Mouse (Mus musculus) ES-Bruce4 (cell line): ENCODE results near the gene Ubb. TPM values are rescaled to one million over a fixed set of nuclear protein-coding genes. Genes with fewer than 3 reads are reported as not detected.
A peak's percentile ranks its signal among the peaks of the same experiment; 100 is the strongest.

Experiments used
- H3K27ac ChIP-seq: 2 replicates; pipeline ENCODE4 v1.5.1; 2012; ENCODE audit warnings: low read length, inconsistent platforms; ENCODE audit not compliant: insufficient read depth
- H3K27me3 ChIP-seq: 2 replicates; pipeline ENCODE4 v1.6.1; 2012; ENCODE audit warnings: mild to moderate bottlenecking, low read length, inconsistent platforms; ENCODE audit not compliant: control insufficient read depth, poor library complexity, insufficient read depth, severe bottlenecking
- H3K36me3 ChIP-seq: 2 replicates; pipeline ENCODE4 v1.6.1; 2012; ENCODE audit warnings: inconsistent platforms, mild to moderate bottlenecking, low read length, moderate library complexity; ENCODE audit not compliant: control insufficient read depth, poor library complexity, insufficient read depth, severe bottlenecking
- H3K4me1 ChIP-seq: one replicate; pipeline ENCODE4 v1.8.1; 2011; ENCODE audit warnings: low read length; ENCODE audit not compliant: control insufficient read depth, insufficient read depth
- H3K4me3 ChIP-seq: 2 replicates; pipeline ENCODE4 v1.5.1; 2011; ENCODE audit warnings: low read depth, mild to moderate bottlenecking, low read length
- H3K9ac ChIP-seq: 2 replicates; pipeline ENCODE4 v1.6.1; 2012; ENCODE audit warnings: low read depth, mild to moderate bottlenecking, inconsistent platforms; ENCODE audit not compliant: poor library complexity, severe bottlenecking
- H3K9me3 ChIP-seq: replicated peaks from 2 replicates; pipeline ENCODE4 v1.6.1; 2012; ENCODE audit warnings: mild to moderate bottlenecking, low read length, inconsistent platforms; ENCODE audit not compliant: control insufficient read depth, poor library complexity, insufficient read depth, severe bottlenecking
- CTCF ChIP-seq: IDR thresholded peaks from one replicate; pipeline ENCODE4 v1.8.1; 2011; ENCODE audit warnings: low read depth, low read length
- EP300 ChIP-seq: IDR thresholded peaks from 2 replicates; pipeline ENCODE4 v1.6.1; 2011; ENCODE audit warnings: low read depth, low read length; ENCODE audit not compliant: insufficient read depth
- POLR2A ChIP-seq: IDR thresholded peaks from one replicate; pipeline ENCODE4 v1.8.1; 2011; ENCODE audit warnings: low read length; ENCODE audit not compliant: insufficient read depth
- polyA plus RNA-seq: library from polyadenylated mRNA; stranded (reverse); fragments of >200 nt; gene quantifications from 2 replicates; pipeline ENCODE4 v1.2.4, GENCODE M21; 2011; ENCODE audit warnings: low read depth; ENCODE audit not compliant: missing spikeins, insufficient read depth, insufficient read length

The Ubb gene
- polyA plus RNA-seq, 1 experiment = 640 TPM

- Histone ChIP-seq H3K27me3 (no peaks in the 10 kb centered on the region), H3K9me3 (peaks cover 24% of the 10 kb centered on the region), H3K36me3 (peaks cover 6% of the 10 kb centered on the region; the same call in 1 of the 2 replicates), H3K4me3 (peak overlapping the region; percentile 66), H3K4me1 (peaks cover 5% of the 10 kb centered on the region), H3K27ac (peak overlapping the region; percentile 100), H3K9ac (peak overlapping the region; percentile 61)
- peak; percentile 98 for TF ChIP-seq EP300
- no peak for TF ChIP-seq POLR2A
Observed at GRCm38 (mm10) chr11:62511444-62512202, 39.3 kb upstream of the Ubb start.

- Histone ChIP-seq H3K36me3 (no peaks in the 10 kb centered on the region), H3K4me1 (peaks cover 5% of the 10 kb centered on the region), H3K4me3 (peak overlapping the region; percentile 66), H3K9ac (peak overlapping the region; percentile 61), H3K9me3 (peaks cover 14% of the 10 kb centered on the region), H3K27me3 (no peaks in the 10 kb centered on the region), H3K27ac (peak overlapping the region; percentile 100)
- no peak for TF ChIP-seq POLR2A
- no peak for TF ChIP-seq EP300
- no peak for TF ChIP-seq CTCF
Observed at GRCm38 (mm10) chr11:62512529-62513080, 38.4 kb upstream of the Ubb start.

GRCm38 (mm10) chr11:62513311-62513710, 37.7 kb upstream of the Ubb start:
- H3K4me3 ChIP-seq = peak overlapping the region; percentile 34
- peak overlapping the region; percentile 100 for H3K27ac ChIP-seq
- peaks cover 10% of the 10 kb centered on the region for H3K9me3 ChIP-seq
- H3K9ac ChIP-seq = peak overlapping the region; percentile 61
- TF ChIP-seq POLR2A (no peak), CTCF (no peak), EP300 (no peak)
- peaks cover 5% of the 10 kb centered on the region for H3K4me1 ChIP-seq
- no peaks in the 10 kb centered on the region for H3K27me3 ChIP-seq
- no peaks in the 10 kb centered on the region for H3K36me3 ChIP-seq

- Histone ChIP-seq H3K4me1 (peaks cover 2% of the 10 kb centered on the region), H3K27me3 (no peaks in the 10 kb centered on the region), H3K36me3 (peaks cover under 1% of the 10 kb centered on the region; the same call in 1 of the 2 replicates), H3K27ac (peak overlapping the region; percentile 33), H3K9ac (no peak overlapping the region), H3K9me3 (no peaks in the 10 kb centered on the region), H3K4me3 (no peak overlapping the region)
- TF ChIP-seq CTCF = no peak
- TF ChIP-seq POLR2A = no peak
- no peak for TF ChIP-seq EP300
Observed at GRCm38 (mm10) chr11:62518991-62519390, 32.0 kb upstream of the Ubb start.

- H3K4me3 ChIP-seq = no peak overlapping the region
- H3K4me1 ChIP-seq = peaks cover 2% of the 10 kb centered on the region
- no peaks in the 10 kb centered on the region for H3K9me3 ChIP-seq
- H3K27me3 ChIP-seq = no peaks in the 10 kb centered on the region
- no peak overlapping the region for H3K9ac ChIP-seq
- no peak overlapping the region for H3K27ac ChIP-seq
- TF ChIP-seq POLR2A (no peak), EP300 (no peak), CTCF (no peak)
- H3K36me3 ChIP-seq = peaks cover 4% of the 10 kb centered on the region; the same call in 1 of the 2 replicates
Observed at GRCm38 (mm10) chr11:62522283-62522682, 28.7 kb upstream of the Ubb start.

GRCm38 (mm10) chr11:62537089-62537488, 13.9 kb upstream of the Ubb start:
- 0 out of 2 replicates have a peak overlapping the region, but pooled peaks have one; percentile 27 for H3K9ac ChIP-seq
- peaks cover 28% of the 10 kb centered on the region for H3K36me3 ChIP-seq
- H3K27ac ChIP-seq = no peak overlapping the region
- TF ChIP-seq CTCF (no peak), EP300 (no peak), POLR2A (no peak)
- no peaks in the 10 kb centered on the region for H3K9me3 ChIP-seq
- H3K4me3 ChIP-seq = no peak overlapping the region
- no peaks in the 10 kb centered on the region for H3K27me3 ChIP-seq
- H3K4me1 ChIP-seq = peaks cover 1% of the 10 kb centered on the region
